Mouse (Mus musculus) bone marrow macrophage, adult 2 months (primary cell): Measurements from ENCODE around the gene Efna3.

Experiments
- CTCF ChIP-seq: IDR thresholded peaks from 2 replicates; pipeline ENCODE4 v1.5.1; 2012; ENCODE audit warnings: low read depth, mild to moderate bottlenecking, low read length, moderate library complexity
- POLR2A ChIP-seq: IDR thresholded peaks from 2 replicates; pipeline ENCODE4 v1.6.1; 2012; ENCODE audit warnings: mild to moderate bottlenecking, low read depth, low read length, borderline replicate concordance

DNA sequence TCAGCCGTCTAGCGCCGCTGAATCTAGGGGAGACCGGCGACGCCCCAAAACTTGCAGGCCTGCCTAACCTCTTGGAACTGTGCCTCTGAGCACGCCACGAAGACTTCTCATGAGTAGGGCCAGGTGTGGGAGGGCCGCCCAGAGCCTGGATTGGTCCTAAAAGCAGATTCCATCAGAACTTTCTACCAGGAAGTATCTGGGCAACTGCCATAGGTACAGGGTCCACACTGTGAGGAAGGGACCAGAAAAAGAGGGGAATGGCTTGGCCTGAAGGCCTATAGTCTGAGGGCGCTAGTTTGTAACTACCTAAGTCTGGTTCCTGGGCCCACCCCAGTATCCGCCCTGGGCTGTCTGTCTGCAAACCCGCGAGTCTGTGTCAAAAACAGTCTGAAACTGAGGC, 8.8 kb upstream of the Efna3 start:
- TF ChIP-seq CTCF (no peak), POLR2A (no peak)
